ENCODE assay signal across 14 mouse cellular contexts in genomic region chr3:153831873-153832653, GRCm38 (mm10). TPM values are rescaled to one million over a fixed set of nuclear protein-coding genes. Genes with fewer than 3 reads are reported as not detected.
DNase-seq lines count a peak whose midpoint lies in the region; ATAC-seq and TF ChIP-seq lines count a peak whose summit lies in the region.
"Had no signal": no experiment of that assay in that cellular context is flagged by ENCODE, and none has a peak within 500 bp of the region (broad histone marks: within the 10 kb centered on the region; RNA-seq: fewer than 3 reads in every experiment).

No protein-coding gene starts in this region.

- no peaks in the 10 kb centered on the region for H3K9me3 ChIP-seq in heart, embryonic 11.5 days (replicated peaks; ENCODE audit: control insufficient read depth, low read length)
- H3K9me3 ChIP-seq in midbrain, embryonic 13.5 days: no peaks in the 10 kb centered on the region
- H3K9me3 ChIP-seq in midbrain, embryonic 14.5 days (ENCODE audit: control insufficient read depth, low read length): no peaks in the 10 kb centered on the region
- H3K9me3 ChIP-seq in stomach, postnatal 0 days (ENCODE audit: control insufficient read depth, low read length): no peaks in the 10 kb centered on the region
- H3K9me3 ChIP-seq: embryonic facial prominence, embryonic 15.5 days had no signal

- no peak overlapping the region for H3K4me3 ChIP-seq in heart, embryonic 11.5 days (ENCODE audit: low read depth, low read length)
- no peak overlapping the region for H3K4me3 ChIP-seq in midbrain, embryonic 13.5 days (replicated peaks)
- no peak overlapping the region for H3K4me3 ChIP-seq in midbrain, embryonic 14.5 days (replicated peaks; ENCODE audit: low read depth, low read length)
- H3K4me3 ChIP-seq in stomach, postnatal 0 days (ENCODE audit: low read depth, low read length): no peak overlapping the region
- H3K4me3 ChIP-seq: embryonic facial prominence, embryonic 15.5 days had no signal

- TF ChIP-seq CTCF in stomach, postnatal 0 days (IDR thresholded peaks at IDR 0.05; ENCODE audit: low read depth): no peak

- no peak for TF ChIP-seq EP300 in stomach, postnatal 0 days (optimal IDR thresholded peaks at IDR 0.05)

- peak; percentile 92 for ATAC-seq in heart, embryonic 11.5 days (replicated peaks; ENCODE audit: insufficient number of reproducible peaks, low FRiP score, low TSS enrichment)
- ATAC-seq in midbrain, embryonic 13.5 days: peak; percentile 50
- ATAC-seq in midbrain, embryonic 14.5 days (ENCODE audit: low FRiP score, low TSS enrichment): no peak
- ATAC-seq in stomach, postnatal 0 days (ENCODE audit: low FRiP score, low TSS enrichment): peak; percentile 51; the same call in 1 of the 2 replicates

- H3K4me1 ChIP-seq in heart, embryonic 11.5 days (ENCODE audit: control insufficient read depth, insufficient read depth, low read length): peaks cover 2% of the 10 kb centered on the region; the same call in 1 of the 2 replicates
- H3K4me1 ChIP-seq in midbrain, embryonic 13.5 days (replicated peaks): no peaks in the 10 kb centered on the region
- H3K4me1 ChIP-seq in midbrain, embryonic 14.5 days (ENCODE audit: control insufficient read depth, insufficient read depth, low read length): no peaks in the 10 kb centered on the region
- no peaks in the 10 kb centered on the region for H3K4me1 ChIP-seq in stomach, postnatal 0 days (replicated peaks; ENCODE audit: control insufficient read depth, insufficient read depth)
- H3K4me1 ChIP-seq: embryonic facial prominence, embryonic 15.5 days had no signal

- H3K9ac ChIP-seq in heart, embryonic 11.5 days (ENCODE audit: low read depth, low read length): peak overlapping the region; percentile 62
- H3K9ac ChIP-seq in midbrain, embryonic 13.5 days (replicated peaks): no peak overlapping the region
- no peak overlapping the region for H3K9ac ChIP-seq in midbrain, embryonic 14.5 days (replicated peaks; ENCODE audit: low read length)
- H3K9ac ChIP-seq in stomach, postnatal 0 days (ENCODE audit: low read length): no peak overlapping the region
- H3K9ac ChIP-seq: embryonic facial prominence, embryonic 15.5 days had no signal

- no peaks in the 10 kb centered on the region for H3K36me3 ChIP-seq in heart, embryonic 11.5 days (ENCODE audit: control insufficient read depth, insufficient read depth, low read length)
- H3K36me3 ChIP-seq in midbrain, embryonic 13.5 days: no peaks in the 10 kb centered on the region
- H3K36me3 ChIP-seq in midbrain, embryonic 14.5 days (ENCODE audit: control insufficient read depth, insufficient read depth, low read length): no peaks in the 10 kb centered on the region
- no peaks in the 10 kb centered on the region for H3K36me3 ChIP-seq in stomach, postnatal 0 days (ENCODE audit: control insufficient read depth, insufficient read depth, low read length)
- H3K36me3 ChIP-seq: embryonic facial prominence, embryonic 15.5 days had no signal

- peak overlapping the region; percentile 29; the same call in 1 of the 2 replicates for H3K4me2 ChIP-seq in heart, embryonic 11.5 days
- H3K4me2 ChIP-seq in midbrain, embryonic 13.5 days (replicated peaks): no peak overlapping the region
- no peak overlapping the region for H3K4me2 ChIP-seq in midbrain, embryonic 14.5 days (ENCODE audit: low read length)
- H3K4me2 ChIP-seq in stomach, postnatal 0 days (replicated peaks; ENCODE audit: low read depth): no peak overlapping the region
- H3K4me2 ChIP-seq: embryonic facial prominence, embryonic 15.5 days had no signal

- peak overlapping the region; percentile 79 for H3K27ac ChIP-seq in heart, embryonic 11.5 days (ENCODE audit: low read depth, low read length)
- no peak overlapping the region for H3K27ac ChIP-seq in midbrain, embryonic 13.5 days
- H3K27ac ChIP-seq in midbrain, embryonic 14.5 days (replicated peaks; ENCODE audit: low read depth, low read length): no peak overlapping the region
- H3K27ac ChIP-seq in stomach, postnatal 0 days (replicated peaks): no peak overlapping the region
- H3K27ac ChIP-seq: embryonic facial prominence, embryonic 15.5 days had no signal

- H3K27me3 ChIP-seq in heart, embryonic 11.5 days (ENCODE audit: control insufficient read depth, insufficient read depth, low read length): no peaks in the 10 kb centered on the region
- H3K27me3 ChIP-seq in midbrain, embryonic 13.5 days: no peaks in the 10 kb centered on the region
- H3K27me3 ChIP-seq in midbrain, embryonic 14.5 days (ENCODE audit: control insufficient read depth, insufficient read depth, low read length): no peaks in the 10 kb centered on the region
- H3K27me3 ChIP-seq in stomach, postnatal 0 days (ENCODE audit: control insufficient read depth, insufficient read depth, low read length): no peaks in the 10 kb centered on the region
- H3K27me3 ChIP-seq: embryonic facial prominence, embryonic 15.5 days had no signal

- DNase-seq in heart, adult 9 months (ENCODE audit: low spot score in 2 of 2): no peak
- no peak for DNase-seq in midbrain, embryonic 14.5 days
- peak; percentile 84 for DNase-seq in liver
- no peak for DNase-seq in stomach, postnatal 0 days (ENCODE audit: low spot score)
- DNase-seq in adrenal gland, adult (ENCODE audit: inconsistent age in 2 of 2, low spot score in 1 of 2): no peak
- DNase-seq in gastrocnemius, adult 8-10 months (ENCODE audit: low spot score in 2 of 2): no peak
- DNase-seq: gastrocnemius, postnatal 25 days; kidney, adult 18-20 months; right cerebral cortex, adult 18-20 months had no signal

- WGBS in heart, embryonic 11.5 days (ENCODE audit: insufficient replicate concordance): 51% methylated on average over 4 of the region's 4 CpGs
- WGBS in midbrain, embryonic 13.5 days: 77% methylated on average over 4 of the region's 4 CpGs
- WGBS in midbrain, embryonic 14.5 days: 78% methylated on average over 4 of the region's 4 CpGs
- WGBS in stomach, postnatal 0 days: 84% methylated on average over 4 of the region's 4 CpGs

RNA-seq across cellular contexts. Expression of gene Asb17, which starts 11.9 kb away (rescaled TPM):
- 1.4 and 2.7 TPM in 2 replicates for polyA plus RNA-seq in heart, embryonic 11.5 days (2014; fragmentation: Nextera tagmentation; extraction: Ambion mirVana)
- 0.08 TPM in 1 of 2 replicates, not detected in the other for polyA plus RNA-seq in midbrain, embryonic 13.5 days (2015; fragmentation: Nextera tagmentation; extraction: Ambion mirVana)
- polyA plus RNA-seq in midbrain, embryonic 14.5 days (2014; fragmentation: Nextera tagmentation; extraction: Ambion mirVana): not detected in 2 replicates
- 0.08 and 0.12 TPM in 2 replicates for polyA plus RNA-seq in stomach, postnatal 0 days (2015; fragmentation: Nextera tagmentation; extraction: Ambion mirVana)
- under 1 TPM in 2 of 4 experiments, not detected in 2; 0.22 to 0.31 TPM for total RNA-seq in gastrocnemius, adult 8-10 months (2022)
- total RNA-seq: gastrocnemius, postnatal 25 days; left cerebral cortex, adult 18-20 months had no signal
- polyA plus RNA-seq: lung, postnatal 0 days had no signal
